Comparison of ENCODE assay signal across 9 mouse cellular contexts in genomic region chrX:159628629-159629028, GRCm38 (mm10). TPM values are rescaled to one million over a fixed set of nuclear protein-coding genes. Genes with fewer than 3 reads are reported as not detected.
DNase-seq lines count a peak whose midpoint lies in the region; ATAC-seq lines count a peak whose summit lies in the region.
"Had no signal": no experiment of that assay in that cellular context is flagged by ENCODE, and none has a peak within 500 bp of the region (broad histone marks: within the 10 kb centered on the region; RNA-seq: fewer than 3 reads in every experiment).

No protein-coding gene starts in this region.

- peak overlapping the region; percentile 61 for H3K4me3 ChIP-seq in lung, embryonic 16.5 days (ENCODE audit: low read length)
- peak overlapping the region; percentile 73 for H3K4me3 ChIP-seq in forebrain, embryonic 15.5 days
- H3K4me3 ChIP-seq in limb, embryonic 13.5 days, result peak overlapping the region; percentile 60
- H3K4me3 ChIP-seq in neural tube, embryonic 15.5 days (replicated peaks), result peak overlapping the region; percentile 61

- 34% methylated on average over 4 of the region's 4 CpGs for WGBS in lung, embryonic 16.5 days
- 38% methylated on average over 4 of the region's 4 CpGs for WGBS in forebrain, embryonic 15.5 days
- WGBS in limb, embryonic 13.5 days, result 56% methylated on average over 4 of the region's 4 CpGs
- 42% methylated on average over 4 of the region's 4 CpGs for WGBS in neural tube, embryonic 15.5 days

- no peaks in the 10 kb centered on the region for H3K27me3 ChIP-seq in lung, embryonic 16.5 days (ENCODE audit: control insufficient read depth, insufficient read depth, low read depth, low read length)
- no peaks in the 10 kb centered on the region for H3K27me3 ChIP-seq in forebrain, embryonic 15.5 days
- peaks cover 34% of the 10 kb centered on the region; the same call in 1 of the 2 replicates for H3K27me3 ChIP-seq in limb, embryonic 13.5 days
- no peaks in the 10 kb centered on the region for H3K27me3 ChIP-seq in neural tube, embryonic 15.5 days (replicated peaks)

- H3K36me3 ChIP-seq in lung, embryonic 16.5 days (ENCODE audit: control insufficient read depth, insufficient read depth, low read length), result no peaks in the 10 kb centered on the region
- no peaks in the 10 kb centered on the region for H3K36me3 ChIP-seq in forebrain, embryonic 15.5 days
- no peaks in the 10 kb centered on the region for H3K36me3 ChIP-seq in limb, embryonic 13.5 days
- no peaks in the 10 kb centered on the region for H3K36me3 ChIP-seq in neural tube, embryonic 15.5 days

- no peak for DNase-seq in lung, postnatal 14 days
- no peak for DNase-seq in layer of hippocampus, adult 8-10 months (ENCODE audit: low spot score in 2 of 2)
- DNase-seq in embryo, embryonic 10.5 days (ENCODE audit: low spot score), result no peak
- no peak for DNase-seq in Muller cell, postnatal 12 days (ENCODE audit: inconsistent ontology term)
- DNase-seq: kidney, adult 8-10 months had no signal

- no peak for ATAC-seq in lung, embryonic 16.5 days (ENCODE audit: low read depth)
- ATAC-seq in forebrain, embryonic 15.5 days (replicated peaks), result no peak
- ATAC-seq in limb, embryonic 13.5 days (ENCODE audit: low FRiP score, low read depth), result no peak
- ATAC-seq in neural tube, embryonic 15.5 days (ENCODE audit: low FRiP score), result no peak

- H3K4me1 ChIP-seq in lung, embryonic 16.5 days (replicated peaks; ENCODE audit: control insufficient read depth, insufficient read depth, low read length), result no peaks in the 10 kb centered on the region
- H3K4me1 ChIP-seq in forebrain, embryonic 15.5 days, result peaks cover 4% of the 10 kb centered on the region; the same call in 1 of the 2 replicates
- no peaks in the 10 kb centered on the region for H3K4me1 ChIP-seq in limb, embryonic 13.5 days
- H3K4me1 ChIP-seq in neural tube, embryonic 15.5 days, result peaks cover 12% of the 10 kb centered on the region; the same call in 1 of the 2 replicates

- no peak overlapping the region for H3K9ac ChIP-seq in lung, embryonic 16.5 days (ENCODE audit: low read length)
- H3K9ac ChIP-seq in forebrain, embryonic 15.5 days (replicated peaks), result 0 out of 2 replicates have a peak overlapping the region, but pooled peaks have one; percentile 73
- 0 out of 2 replicates have a peak overlapping the region, but pooled peaks have one; percentile 79 for H3K9ac ChIP-seq in limb, embryonic 13.5 days
- H3K9ac ChIP-seq in neural tube, embryonic 15.5 days (replicated peaks), result 0 out of 2 replicates have a peak overlapping the region, but pooled peaks have one; percentile 23

- H3K27ac ChIP-seq in lung, embryonic 16.5 days (ENCODE audit: low read length), result no peak overlapping the region
- 0 out of 2 replicates have a peak overlapping the region, but pooled peaks have one; percentile 82 for H3K27ac ChIP-seq in forebrain, embryonic 15.5 days (replicated peaks)
- H3K27ac ChIP-seq in limb, embryonic 13.5 days, result no peak overlapping the region
- no peak overlapping the region for H3K27ac ChIP-seq in neural tube, embryonic 15.5 days (replicated peaks)

- no peaks in the 10 kb centered on the region for H3K9me3 ChIP-seq in lung, embryonic 16.5 days (ENCODE audit: control insufficient read depth, low read length)
- H3K9me3 ChIP-seq in forebrain, embryonic 15.5 days, result no peaks in the 10 kb centered on the region
- H3K9me3 ChIP-seq in limb, embryonic 13.5 days, result no peaks in the 10 kb centered on the region
- H3K9me3 ChIP-seq in neural tube, embryonic 15.5 days (replicated peaks), result no peaks in the 10 kb centered on the region

- peak overlapping the region; percentile 81 for H3K4me2 ChIP-seq in lung, embryonic 16.5 days (ENCODE audit: low read depth, low read length)
- H3K4me2 ChIP-seq in forebrain, embryonic 15.5 days (replicated peaks), result peak overlapping the region; percentile 60
- H3K4me2 ChIP-seq in limb, embryonic 13.5 days (replicated peaks), result peak overlapping the region; percentile 69
- H3K4me2 ChIP-seq in neural tube, embryonic 15.5 days, result peak overlapping the region; percentile 67

RNA-seq across cellular contexts. Expression of gene Sh3kbp1, which starts 1.6 kb away (rescaled TPM):
- polyA plus RNA-seq in lung, embryonic 16.5 days (2015; fragmentation: Nextera tagmentation; extraction: Ambion mirVana), result 31.0 and 33.5 TPM in 2 replicates
- polyA plus RNA-seq in forebrain, embryonic 15.5 days (2015; fragmentation: Nextera tagmentation; extraction: Ambion mirVana), result 51.6 and 53.7 TPM in 2 replicates
- polyA plus RNA-seq in limb, embryonic 13.5 days (2015; fragmentation: Nextera tagmentation; extraction: Ambion mirVana), result 29.8 and 39.0 TPM in 2 replicates
- polyA plus RNA-seq in neural tube, embryonic 15.5 days (2015; fragmentation: Nextera tagmentation; extraction: Ambion mirVana), result 46.2 and 54.8 TPM in 2 replicates
- 10 to 100 TPM; 36.8 to 41.6 (median 37.9) TPM for total RNA-seq in layer of hippocampus, adult 8-10 months (2022)
